Mouse (Mus musculus) forebrain, embryonic 14.5 days (tissue): ENCODE results near the gene Pcsk6. TPM values are rescaled to one million over a fixed set of nuclear protein-coding genes. Genes with fewer than 3 reads are reported as not detected.

Source experiments
- polyA plus RNA-seq: library from polyadenylated mRNA; unstranded; fragments of >200 nt; fragmentation: Nextera tagmentation; extraction: Ambion mirVana; gene quantifications from 2 replicates; pipeline ENCODE4 v1.2.1, GENCODE M21; 2014

The Pcsk6 gene
- polyA plus RNA-seq, 1 experiment from 2014 or later: 1.4 TPM

Other genes with a start within 250 kb of the Pcsk6 start
- 14.9 and 15.3 TPM in 2 replicates for gene Tarsl2, start 216.8 kb upstream of the Pcsk6 start, polyA plus RNA-seq
- 96.9 and 109 TPM in 2 replicates for gene Tm2d3, start 170.6 kb upstream of the Pcsk6 start, polyA plus RNA-seq
- not detected in 2 replicates for gene Gm45213, start 181.9 kb downstream of the Pcsk6 start, polyA plus RNA-seq
- 151 and 157 TPM in 2 replicates for gene Snrpa1, start 197.3 kb downstream of the Pcsk6 start, polyA plus RNA-seq
- 78.6 and 78.8 TPM in 2 replicates for gene Selenos, start 217.9 kb downstream of the Pcsk6 start, polyA plus RNA-seq
- gene Chsy1, start 247.8 kb downstream of the Pcsk6 start, polyA plus RNA-seq: 17.8 and 19.5 TPM in 2 replicates